Mouse (Mus musculus) left cerebral cortex, postnatal 25 days (tissue): Measurements from ENCODE around the gene Rad51b. TPM values are rescaled to one million over a fixed set of nuclear protein-coding genes. Genes with fewer than 3 reads are reported as not detected.

ENCODE experiments used
- DNase-seq, 2 experiments: peaks; one replicate each; pipeline ENCODE4 v3.0.0; 2022; ENCODE audit warnings: low spot score in 2 of 2, mixed read lengths in 1 of 2
- intact Hi-C: fragments of 180-260 bp; cut with DNase I; formaldehyde crosslinking; loops from one replicate; pipeline ENCODE4 v1.15.1; 2025
- total RNA-seq, 2 experiments: library from RNA; stranded (reverse); gene quantifications; 2 replicates each; pipeline ENCODE4 v1.2.3; 2021

The Rad51b gene
- total RNA-seq, 2 experiments from 2014 or later = 0.32 TPM; not detected in 1

- intact Hi-C loops = no loop called here
Measured at GRCm38 (mm10) chr12:79420605-79421004, 123.5 kb downstream of the Rad51b start.

GRCm38 (mm10) chr12:79429507-79430291, 132.6 kb downstream of the Rad51b start:
- intact Hi-C loops = no loop called here
- no peak for DNase-seq

More at GRCm38 (mm10) chr12:79420605-79421004, 123.5 kb downstream of the Rad51b start:
- no peak for DNase-seq

- intact Hi-C loops = no loop called here
- DNase-seq = no peak
Measured at GRCm38 (mm10) chr12:79431138-79431537, 134.1 kb downstream of the Rad51b start.

- intact Hi-C loops = no loop called here
- DNase-seq = no peak
Measured at GRCm38 (mm10) chr12:79433724-79434442, 136.8 kb downstream of the Rad51b start.

- intact Hi-C loops = no loop called here
- no peak for DNase-seq
Measured at GRCm38 (mm10) chr12:79435474-79435873, 138.4 kb downstream of the Rad51b start.

- no peak for DNase-seq
- intact Hi-C loops = no loop called here
Measured at GRCm38 (mm10) chr12:79436035-79436434, 139.0 kb downstream of the Rad51b start.

GRCm38 (mm10) chr12:79436892-79437291, 139.8 kb downstream of the Rad51b start:
- intact Hi-C loops = no loop called here
- DNase-seq = no peak

- DNase-seq = no peak
- intact Hi-C loops = no loop called here
Measured at GRCm38 (mm10) chr12:79437572-79437971, 140.5 kb downstream of the Rad51b start.

GRCm38 (mm10) chr12:79439961-79440360, 142.9 kb downstream of the Rad51b start:
- intact Hi-C loops = no loop called here
- DNase-seq = no peak

- no peak for DNase-seq
- intact Hi-C loops = no loop called here
Measured at GRCm38 (mm10) chr12:79441210-79442005, 144.3 kb downstream of the Rad51b start.

GRCm38 (mm10) chr12:79442126-79442525, 145.0 kb downstream of the Rad51b start:
- no peak for DNase-seq
- intact Hi-C loops = no loop called here

GRCm38 (mm10) chr12:79442836-79443390, 145.8 kb downstream of the Rad51b start:
- DNase-seq = no peak
- intact Hi-C loops = no loop called here

GRCm38 (mm10) chr12:79444646-79445045, 147.6 kb downstream of the Rad51b start:
- no peak for DNase-seq
- intact Hi-C loops = no loop called here

- intact Hi-C loops = no loop called here
- no peak for DNase-seq
Measured at GRCm38 (mm10) chr12:79447039-79447438, 150.0 kb downstream of the Rad51b start.

- DNase-seq = no peak
- intact Hi-C loops = no loop called here
Measured at GRCm38 (mm10) chr12:79449817-79450411, 152.8 kb downstream of the Rad51b start.

GRCm38 (mm10) chr12:79452882-79453281, 155.8 kb downstream of the Rad51b start:
- no peak for DNase-seq
- intact Hi-C loops = no loop called here

- DNase-seq = no peak
Measured at GRCm38 (mm10) chr12:79454017-79454416, 156.9 kb downstream of the Rad51b start.

GRCm38 (mm10) chr12:79455061-79455847, 158.2 kb downstream of the Rad51b start:
- intact Hi-C loops = no loop called here
- no peak for DNase-seq

More at GRCm38 (mm10) chr12:79454017-79454416, 156.9 kb downstream of the Rad51b start:
- intact Hi-C loops = no loop called here

- intact Hi-C loops = no loop called here
- no peak for DNase-seq
Measured at GRCm38 (mm10) chr12:79455848-79456164, 158.7 kb downstream of the Rad51b start.
